Mouse (Mus musculus) retina, embryonic 14.5 days (tissue): ENCODE results near the gene Apon.
"Not testable (repeated sequence)": the region's sequence is repeated elsewhere in the genome, so short reads cannot be mapped to it uniquely, and the experiment has no call there.

Experiments
- DNase-seq: peaks from one replicate; pipeline ENCODE4 v3.0.0-alpha.2; 2015; ENCODE audit warnings: low spot score

The Apon gene

DNA sequence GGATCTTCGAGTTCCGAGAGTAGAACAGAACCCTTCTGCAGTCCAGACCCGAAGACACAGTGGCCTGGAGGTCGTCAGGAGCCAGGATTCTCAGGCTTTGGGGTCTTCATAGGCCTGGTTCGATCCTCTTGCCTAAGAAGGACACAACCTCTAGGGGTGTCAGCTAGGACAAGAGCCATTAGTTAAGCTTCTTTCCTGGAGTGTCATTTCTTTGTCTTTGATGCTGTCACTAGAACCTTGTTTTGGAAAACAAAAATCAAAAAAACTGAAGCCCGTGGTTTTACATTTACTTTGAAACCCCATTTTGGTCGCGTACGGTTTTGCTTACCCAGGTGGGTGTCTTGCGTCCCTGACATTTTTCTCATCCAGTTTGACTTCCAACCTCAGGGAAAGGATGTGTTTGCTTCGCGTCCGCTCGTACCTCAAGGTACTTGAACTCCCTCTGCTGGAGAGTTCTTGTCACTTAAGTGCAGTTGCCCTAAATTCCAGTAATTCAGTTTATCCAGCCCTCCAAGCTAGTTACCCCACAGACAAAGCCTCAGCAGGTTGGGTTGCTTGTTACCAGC lies 21.4 kb upstream of the Apon start:
- DNase-seq = peak; percentile 84

DNA sequence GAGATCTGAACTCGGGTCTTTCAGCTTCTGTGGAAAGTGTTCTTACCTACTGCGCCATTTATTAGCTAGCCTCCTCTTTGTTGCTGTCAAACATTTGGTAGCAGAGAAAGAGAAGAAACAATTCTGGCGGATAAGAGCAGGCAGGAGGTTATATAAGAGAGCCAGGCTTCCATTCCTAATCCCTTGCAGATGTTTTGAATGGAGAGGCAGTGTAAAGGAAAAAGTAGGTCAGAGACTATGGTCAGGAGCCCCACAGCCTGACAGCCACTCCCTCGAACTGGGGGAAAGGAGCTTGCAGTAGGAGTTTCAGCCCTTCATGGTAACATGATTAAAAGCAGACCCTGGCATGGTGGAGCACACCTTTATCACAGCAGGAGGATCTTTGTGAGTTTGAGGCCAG lies 17.6 kb upstream of the Apon start:
- DNase-seq = no peak

DNA sequence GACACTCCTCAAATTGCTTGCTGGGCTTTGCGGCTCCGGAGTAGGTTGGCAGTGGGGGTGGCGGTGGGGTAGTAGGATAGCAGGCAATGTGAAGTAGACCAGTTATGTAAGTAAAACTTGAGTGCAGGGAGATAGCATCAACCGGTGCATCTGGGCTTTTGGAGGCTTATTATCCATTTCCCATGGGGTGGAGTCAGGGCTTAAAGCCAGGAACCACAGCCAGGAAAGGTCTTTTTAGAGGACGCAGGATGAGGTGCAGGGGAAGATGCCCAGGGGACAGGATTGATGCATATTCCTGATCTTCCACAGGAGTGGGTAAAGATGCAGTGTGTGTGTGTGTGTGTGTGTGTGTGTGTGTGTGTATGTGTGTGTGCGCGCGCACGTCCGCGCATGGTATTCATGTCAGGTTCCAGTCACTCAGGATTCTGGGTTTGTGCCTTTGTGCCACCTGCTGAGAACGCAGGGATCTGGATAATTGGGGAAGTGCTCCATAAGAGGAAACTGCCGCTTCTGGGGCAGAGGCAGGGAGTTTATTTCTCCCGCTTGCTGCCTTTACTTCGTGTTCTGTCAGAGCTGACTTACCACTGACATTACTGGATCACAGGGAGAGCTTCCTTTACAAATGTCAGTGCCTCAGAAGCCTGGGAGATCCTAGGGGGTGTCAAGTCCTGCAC lies 16.0 kb upstream of the Apon start:
- DNase-seq = no peak

GRCm38 (mm10) chr10:128239140-128239539 lies 14.8 kb upstream of the Apon start:
- DNase-seq = no peak

GRCm38 (mm10) chr10:128240131-128240530 lies 13.8 kb upstream of the Apon start:
- no peak for DNase-seq

GRCm38 (mm10) chr10:128243252-128243651 lies 10.6 kb upstream of the Apon start:
- DNase-seq = no peak

DNA sequence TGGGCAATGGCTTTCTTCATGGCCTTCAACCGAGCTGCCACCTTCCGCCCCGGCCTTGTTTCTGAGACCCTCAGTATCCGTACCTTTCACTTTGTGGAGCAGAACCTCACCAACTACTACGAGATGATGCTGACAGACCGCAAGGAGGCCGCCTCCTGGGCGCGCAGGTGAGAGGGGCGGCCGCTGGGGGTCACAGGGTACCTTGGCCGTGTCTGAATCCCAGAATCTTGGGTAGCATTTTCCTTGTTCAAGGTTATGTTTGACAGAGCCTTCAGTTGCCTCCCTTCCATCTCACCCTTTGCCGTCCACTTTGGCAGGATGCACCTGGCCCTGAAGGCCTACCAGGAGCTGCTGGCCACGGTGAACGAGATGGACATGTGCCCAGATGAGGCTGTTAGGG lies 9.8 kb upstream of the Apon start:
- no peak for DNase-seq

- DNase-seq = no peak
Observed at GRCm38 (mm10) chr10:128247020-128247732, 6.7 kb upstream of the Apon start.

- DNase-seq = no peak
Observed at GRCm38 (mm10) chr10:128250565-128250964, 3.3 kb upstream of the Apon start.

GRCm38 (mm10) chr10:128255925-128256324 lies 2.0 kb downstream of the Apon start:
- DNase-seq = no peak

GRCm38 (mm10) chr10:128256328-128256727 lies 2.4 kb downstream of the Apon start:
- no peak for DNase-seq

DNA sequence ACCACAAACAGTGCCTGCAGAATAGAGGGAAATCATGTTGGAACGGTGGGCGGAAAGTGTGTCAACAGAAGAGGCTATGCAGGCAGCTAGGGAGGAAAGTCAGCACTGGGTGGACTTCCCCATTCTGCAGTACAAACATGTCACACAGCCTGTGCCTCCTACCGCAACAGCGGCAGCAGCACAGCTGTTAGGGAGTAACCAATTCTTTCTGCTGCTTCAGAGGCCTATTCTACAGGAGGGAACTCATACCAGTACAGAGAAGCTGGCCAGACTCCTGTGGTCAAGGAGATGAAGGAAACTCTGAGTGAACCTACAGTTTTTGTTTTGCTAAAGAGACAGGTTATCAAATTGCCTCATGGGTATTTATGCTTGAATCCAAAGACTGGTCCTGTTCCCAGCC lies 5.1 kb downstream of the Apon start:
- no peak for DNase-seq

DNA sequence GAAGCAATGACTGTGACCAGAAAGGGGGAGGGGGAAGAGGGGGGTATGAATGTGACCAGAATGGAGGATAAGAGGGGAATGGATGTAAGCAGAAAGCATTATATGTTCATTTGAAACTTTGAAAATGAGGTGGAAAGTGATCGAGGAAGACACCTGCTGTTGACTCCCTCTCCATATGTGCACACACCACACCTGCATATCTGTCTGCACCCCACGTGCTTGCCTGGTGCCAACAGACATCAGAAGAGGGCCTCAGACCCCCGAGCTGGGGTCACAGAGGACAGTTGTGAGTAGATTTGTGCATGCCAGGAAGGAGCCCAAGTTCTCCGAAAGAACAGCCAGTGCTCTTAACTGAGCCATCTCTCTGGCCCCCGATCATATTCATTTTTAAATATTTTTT lies 6.0 kb downstream of the Apon start:
- DNase-seq = no peak

DNA sequence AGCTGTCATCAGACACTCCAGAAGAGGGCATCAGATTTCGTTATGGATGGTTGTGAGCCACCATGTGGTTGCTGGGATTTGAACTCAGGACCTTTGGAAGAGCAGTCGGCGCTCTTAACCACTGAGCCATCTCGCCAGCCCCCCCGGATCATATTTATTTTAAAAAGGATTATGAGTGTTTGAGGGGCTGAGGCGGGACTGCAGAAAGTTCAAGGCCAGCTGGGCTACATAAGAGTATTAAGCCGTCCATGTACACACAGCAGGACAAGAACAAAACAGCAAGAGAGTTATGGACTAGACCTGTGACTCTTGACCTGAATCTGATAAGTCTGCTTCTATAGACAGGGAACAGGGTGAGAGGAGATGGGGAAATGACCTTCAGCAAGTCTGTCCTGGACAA lies 6.5 kb downstream of the Apon start:
- DNase-seq = not testable (repeated sequence)

- no peak for DNase-seq
Observed at GRCm38 (mm10) chr10:128262300-128262699, 8.4 kb downstream of the Apon start.

DNA sequence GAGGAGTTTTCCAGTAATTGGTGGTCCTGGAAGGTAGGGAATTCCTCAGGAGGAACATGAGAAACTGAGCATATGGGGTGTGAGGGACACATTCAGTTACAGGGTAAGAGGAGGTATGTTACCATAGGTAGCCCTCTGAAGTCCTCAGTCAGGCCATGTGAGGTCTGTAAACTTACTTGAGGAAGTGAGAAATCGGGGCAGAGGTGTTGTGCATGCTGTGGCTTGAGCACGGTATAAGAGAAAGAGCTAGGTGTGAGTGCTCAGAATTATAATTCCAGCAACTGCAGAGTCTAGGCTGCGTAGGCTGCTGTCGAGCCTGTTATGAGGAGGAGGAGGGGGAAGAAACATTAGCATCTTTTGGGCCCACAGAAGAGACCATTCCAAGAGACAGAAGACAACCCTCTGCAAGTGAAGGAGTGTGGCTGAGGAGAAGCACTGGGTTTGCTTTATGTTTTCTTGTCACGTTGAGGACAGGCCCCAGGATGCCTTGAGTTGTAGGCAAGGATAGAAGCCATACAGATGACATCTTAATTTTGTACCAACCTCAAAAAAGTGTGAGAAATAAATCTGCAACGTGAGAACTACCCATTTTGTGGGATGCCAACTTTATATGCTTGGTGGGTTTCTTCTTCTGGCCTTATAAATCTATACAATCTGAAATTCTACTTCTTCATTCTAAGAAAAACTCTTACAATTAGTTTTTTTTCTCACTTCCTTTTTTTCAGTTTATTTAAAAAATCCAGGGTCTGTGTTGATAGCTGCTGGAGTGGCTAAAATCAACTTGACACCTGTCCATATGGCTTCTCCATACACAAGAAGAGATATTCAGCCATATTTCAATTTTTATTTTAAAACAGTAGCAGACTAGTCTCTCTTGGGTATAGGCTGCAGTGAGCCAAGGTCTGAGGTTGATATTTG lies 9.8 kb downstream of the Apon start:
- no peak for DNase-seq

DNA sequence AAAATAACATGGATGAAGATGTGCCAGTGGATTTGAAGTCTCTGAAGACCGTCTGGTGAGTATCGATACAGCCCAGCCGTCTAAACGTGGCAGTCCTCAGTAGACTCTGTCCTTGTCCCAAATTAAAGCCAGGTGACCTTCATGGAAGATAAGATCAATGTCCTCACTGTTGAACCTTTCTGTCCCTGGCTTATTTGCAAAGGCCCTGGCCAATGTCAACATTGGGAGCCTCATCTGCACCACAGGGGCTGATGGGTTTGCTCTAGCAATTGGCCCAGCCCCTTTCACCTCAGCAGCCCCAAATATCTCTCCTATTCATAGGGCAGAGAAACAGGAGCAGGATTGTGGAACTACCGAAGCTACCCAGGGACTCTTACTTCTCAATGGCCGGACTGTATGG lies 14.5 kb downstream of the Apon start, which contains the start of gene Apof:
Gene Apof (plus strand): TSS at position 301 of the 400 bp plus-strand sequence.
- DNase-seq = no peak

- DNase-seq = no peak
Observed at GRCm38 (mm10) chr10:128269206-128269910, 15.5 kb downstream of the Apon start.

- peak; percentile 97 for DNase-seq
Observed at GRCm38 (mm10) chr10:128270287-128270841, 16.5 kb downstream of the Apon start, which contains the start of gene Stat2. Gene Stat2 (plus strand): TSS chr10:128270559.

DNA sequence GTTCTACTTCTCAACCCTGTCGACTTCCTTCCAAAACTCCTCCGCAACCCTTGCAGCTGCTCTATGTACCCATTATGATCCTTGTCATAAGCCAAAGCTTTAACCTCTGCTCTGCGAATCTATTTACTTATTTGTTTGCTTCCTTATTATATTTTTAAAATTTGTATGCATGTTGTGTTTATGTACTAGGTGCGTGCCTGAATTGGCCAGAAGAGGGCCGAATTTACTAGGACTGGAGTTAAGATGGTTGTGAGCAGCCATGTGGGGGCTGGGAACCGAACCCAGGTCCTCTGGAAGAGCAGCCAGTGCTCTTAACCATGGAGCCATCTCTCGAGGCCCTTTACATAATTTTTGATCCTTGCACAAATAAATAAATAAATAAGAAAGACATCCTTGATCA lies 17.0 kb downstream of the Apon start:
- DNase-seq = no peak

DNA sequence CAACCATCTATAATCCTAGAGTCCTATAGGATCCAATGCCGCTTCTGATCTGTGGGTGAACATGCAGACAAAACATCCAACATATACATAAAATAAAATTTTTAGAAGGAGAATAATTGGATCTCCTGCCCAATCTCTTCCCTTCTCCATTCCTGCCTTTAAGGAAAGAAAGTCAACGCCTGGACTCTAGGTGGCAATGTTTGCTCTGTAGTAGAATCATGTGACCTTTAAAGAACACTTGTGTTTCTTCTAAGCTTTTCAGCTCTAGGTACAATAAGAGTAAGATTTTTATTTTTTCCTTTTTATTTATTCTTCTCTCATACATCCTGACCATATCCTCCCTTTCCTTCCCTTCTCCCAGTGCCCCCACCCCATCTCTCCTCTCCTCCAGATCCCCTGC lies 18.0 kb downstream of the Apon start:
- DNase-seq = no peak
